Mouse (Mus musculus) c-Kit-positive CD71-positive TER-119-positive erythroid progenitor cells, embryonic 14.5 days (primary cell): Measurements from ENCODE around the gene Abl1.

Experiments used
- DNase-seq: peaks from one replicate; pipeline ENCODE4 v3.0.0-alpha.2; 2013; ENCODE audit warnings: low spot score

Gene Abl1

GRCm38 (mm10) chr2:31689045-31689444 lies 869 bp downstream of the Abl1 start:
- no peak for DNase-seq

GRCm38 (mm10) chr2:31690063-31690462 lies 1.9 kb downstream of the Abl1 start:
- no peak for DNase-seq

GRCm38 (mm10) chr2:31698209-31698608 lies 10.0 kb downstream of the Abl1 start:
- DNase-seq: no peak

GRCm38 (mm10) chr2:31700545-31701446 lies 12.6 kb downstream of the Abl1 start:
- no peak for DNase-seq

- DNase-seq: no peak
These were observed 15.1 kb downstream of the Abl1 start for GRCm38 (mm10) chr2:31703226-31703625.

GRCm38 (mm10) chr2:31705914-31706313 lies 17.7 kb downstream of the Abl1 start:
- DNase-seq: no peak

GRCm38 (mm10) chr2:31706531-31706930 lies 18.4 kb downstream of the Abl1 start:
- DNase-seq: no peak

GRCm38 (mm10) chr2:31712716-31713115 lies 24.5 kb downstream of the Abl1 start:
- no peak for DNase-seq

- DNase-seq: no peak
These were observed 25.6 kb downstream of the Abl1 start for GRCm38 (mm10) chr2:31713813-31714212.

- no peak for DNase-seq
These were observed 26.6 kb downstream of the Abl1 start for GRCm38 (mm10) chr2:31714780-31715179.

GRCm38 (mm10) chr2:31715985-31716384 lies 27.8 kb downstream of the Abl1 start:
- no peak for DNase-seq

GRCm38 (mm10) chr2:31719202-31719880 lies 31.2 kb downstream of the Abl1 start:
- no peak for DNase-seq

GRCm38 (mm10) chr2:31719944-31720343 lies 31.8 kb downstream of the Abl1 start:
- DNase-seq: no peak

- no peak for DNase-seq
These were observed 32.6 kb downstream of the Abl1 start for GRCm38 (mm10) chr2:31720783-31721182.

- peak; percentile 61 for DNase-seq
These were observed 36.7 kb downstream of the Abl1 start for GRCm38 (mm10) chr2:31724730-31725490.

- no peak for DNase-seq
These were observed 39.6 kb downstream of the Abl1 start for GRCm38 (mm10) chr2:31727576-31728277.

GRCm38 (mm10) chr2:31730640-31731039 lies 42.5 kb downstream of the Abl1 start:
- no peak for DNase-seq

- no peak for DNase-seq
These were observed 44.3 kb downstream of the Abl1 start for GRCm38 (mm10) chr2:31732497-31732896.

- no peak for DNase-seq
These were observed 45.4 kb downstream of the Abl1 start for GRCm38 (mm10) chr2:31733558-31733957.

GRCm38 (mm10) chr2:31739041-31739440 lies 50.9 kb downstream of the Abl1 start:
- DNase-seq: no peak

- no peak for DNase-seq
These were observed 53.6 kb downstream of the Abl1 start for GRCm38 (mm10) chr2:31741728-31742127.

GRCm38 (mm10) chr2:31742134-31742533 lies 54.0 kb downstream of the Abl1 start:
- DNase-seq: no peak
